Mouse (Mus musculus) lung, postnatal 10 days (tissue): ENCODE results near the gene Slc7a1.
"Not testable (repeated sequence)": the region's sequence is repeated elsewhere in the genome, so short reads cannot be mapped to it uniquely, and the experiment has no call there.

Experiments used
- DNase-seq: peaks from one replicate; pipeline ENCODE4 v3.0.0; 2021

Gene Slc7a1

DNA sequence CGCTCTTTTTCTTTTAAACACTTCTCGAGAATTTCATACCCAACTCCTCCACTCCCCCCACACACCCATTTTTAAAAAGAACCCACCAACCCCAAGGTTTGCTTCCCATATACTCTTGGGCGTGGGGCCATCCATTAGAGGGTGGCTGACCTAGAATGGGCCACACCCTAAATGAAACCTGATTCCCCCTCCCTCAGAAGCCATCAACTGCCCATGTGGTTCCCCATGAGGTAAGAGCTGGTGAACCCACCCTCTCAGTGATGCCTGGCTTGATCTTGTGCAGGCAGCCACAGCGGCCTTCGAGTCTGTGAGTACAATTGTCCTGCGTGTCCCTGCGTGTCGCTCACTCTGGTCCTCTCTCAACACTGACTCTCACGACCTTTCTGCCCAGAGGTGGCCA is 33.2 kb downstream of the Slc7a1 start:
- DNase-seq: no peak

GRCm38 (mm10) chr5:148363441-148364113 is 36.1 kb downstream of the Slc7a1 start:
- peak; percentile 57 for DNase-seq

GRCm38 (mm10) chr5:148362296-148362695 is 37.4 kb downstream of the Slc7a1 start:
- DNase-seq: no peak

- no peak for DNase-seq
Observed at GRCm38 (mm10) chr5:148361759-148362010, 38.0 kb downstream of the Slc7a1 start.

DNA sequence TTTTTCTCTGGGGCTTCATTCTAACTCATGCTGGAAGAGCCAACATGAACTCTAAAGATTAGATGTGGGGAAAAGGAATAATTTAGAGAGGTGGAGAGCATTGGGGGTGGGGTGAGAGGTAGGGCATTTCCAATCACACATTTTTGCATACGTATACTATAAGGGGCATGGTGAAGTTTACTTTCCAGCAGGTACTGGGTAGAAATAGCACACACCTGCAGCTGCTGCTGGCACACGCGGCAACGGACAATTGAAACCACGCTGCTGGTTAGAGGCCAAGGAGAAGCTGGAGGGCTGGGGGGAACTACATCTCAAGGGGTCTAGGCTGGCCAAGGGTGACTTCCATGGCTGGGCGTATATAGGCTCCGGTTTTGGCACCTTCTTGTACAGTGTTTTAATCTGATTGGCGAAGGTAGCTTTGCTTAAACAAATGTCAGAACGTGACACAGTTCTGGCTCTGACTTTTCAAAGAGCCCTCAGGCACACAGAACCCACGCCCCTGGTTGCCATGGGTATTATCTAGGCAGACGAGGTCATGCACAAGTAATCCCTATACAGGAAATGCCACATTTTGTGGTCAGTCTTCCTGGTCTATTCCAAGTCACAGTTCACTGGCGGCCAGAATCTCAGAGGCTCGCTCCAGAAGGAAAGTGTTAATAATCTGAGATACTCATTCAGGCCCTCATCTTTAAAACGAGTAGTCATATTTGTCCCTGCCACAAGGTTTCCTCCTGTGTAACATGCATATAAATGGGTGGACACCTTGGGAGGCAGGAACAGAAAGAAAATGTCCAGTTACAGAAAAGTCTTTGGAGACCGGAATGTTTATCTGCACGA is 38.6 kb downstream of the Slc7a1 start:
- peak; percentile 74 for DNase-seq

GRCm38 (mm10) chr5:148359131-148359530 is 40.6 kb downstream of the Slc7a1 start:
- DNase-seq: no peak

GRCm38 (mm10) chr5:148357168-148357567 is 42.5 kb downstream of the Slc7a1 start:
- DNase-seq: no peak

GRCm38 (mm10) chr5:148355822-148356221 is 43.9 kb downstream of the Slc7a1 start:
- no peak for DNase-seq

- no peak for DNase-seq
Observed at GRCm38 (mm10) chr5:148354536-148354935, 45.2 kb downstream of the Slc7a1 start.

DNA sequence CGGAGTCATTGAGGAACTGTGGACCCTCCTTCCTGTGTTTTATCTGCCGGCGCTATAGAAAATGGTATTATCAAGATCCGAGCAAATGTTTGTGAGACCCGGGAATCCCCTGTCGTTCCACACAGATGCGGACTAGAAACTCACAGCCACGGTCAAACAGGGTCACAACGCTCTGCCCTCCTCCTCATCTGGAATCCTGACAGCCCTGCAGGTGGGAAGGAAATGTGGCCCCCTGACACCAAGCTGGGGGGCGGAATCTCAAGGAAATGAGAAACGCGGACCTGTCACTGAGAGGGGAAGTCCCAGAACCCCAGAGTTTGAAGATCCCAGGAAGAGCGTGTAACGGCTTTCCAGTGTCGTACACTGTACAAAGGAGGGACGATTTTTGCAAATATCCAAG is 46.3 kb downstream of the Slc7a1 start:
- DNase-seq: no peak

DNA sequence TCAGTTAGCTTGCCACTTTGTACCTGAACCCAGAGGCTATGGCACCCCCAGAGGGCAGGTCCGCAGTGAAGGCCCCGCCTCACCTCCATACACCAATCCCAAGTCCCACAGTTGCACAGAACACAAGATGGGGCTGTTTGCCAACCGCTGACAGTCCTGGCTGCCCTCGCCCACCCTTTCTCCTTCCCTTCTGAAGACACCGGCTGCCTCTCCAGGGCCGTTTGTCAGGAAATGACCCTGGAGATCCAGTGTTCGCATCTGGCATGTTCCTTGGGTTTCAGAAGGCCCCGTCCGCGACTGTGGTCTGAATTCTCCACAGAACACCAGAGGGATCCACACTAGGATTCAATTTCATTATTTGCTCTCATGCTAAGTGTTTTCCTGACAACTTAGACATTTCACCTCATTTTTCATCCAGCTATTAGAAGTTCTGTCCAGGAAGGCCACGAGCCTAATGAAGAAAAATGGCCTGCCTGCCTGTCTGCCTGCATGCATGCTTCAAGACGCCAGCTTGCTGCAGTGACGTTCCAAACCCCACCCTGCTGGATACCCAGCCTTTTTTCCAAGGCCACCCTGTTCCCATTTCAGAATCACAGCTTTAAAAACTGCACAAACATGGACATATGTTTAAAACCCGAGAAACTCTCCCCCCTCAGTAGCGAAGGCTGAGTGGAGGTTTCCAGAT is 50.2 kb downstream of the Slc7a1 start:
- DNase-seq: peak; percentile 42

DNA sequence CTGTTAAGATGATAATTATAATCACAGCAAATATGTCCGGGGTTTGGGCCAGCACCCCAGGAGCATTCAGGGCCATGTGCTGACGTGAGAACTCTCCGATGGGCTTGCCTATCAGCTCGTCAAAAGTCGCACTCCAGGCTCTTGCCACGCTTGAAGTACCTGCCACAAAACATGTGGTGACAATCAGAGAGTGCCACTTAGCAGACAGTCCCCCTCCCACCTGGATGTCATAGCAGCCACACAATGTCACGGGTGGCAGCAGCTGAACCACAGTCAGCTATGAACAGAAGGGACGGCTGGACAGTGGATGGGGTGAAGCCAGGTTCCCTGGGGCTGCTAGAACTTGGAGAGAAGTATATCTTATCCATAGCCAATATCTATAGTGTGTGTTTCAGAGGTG is 51.6 kb downstream of the Slc7a1 start:
- no peak for DNase-seq

DNA sequence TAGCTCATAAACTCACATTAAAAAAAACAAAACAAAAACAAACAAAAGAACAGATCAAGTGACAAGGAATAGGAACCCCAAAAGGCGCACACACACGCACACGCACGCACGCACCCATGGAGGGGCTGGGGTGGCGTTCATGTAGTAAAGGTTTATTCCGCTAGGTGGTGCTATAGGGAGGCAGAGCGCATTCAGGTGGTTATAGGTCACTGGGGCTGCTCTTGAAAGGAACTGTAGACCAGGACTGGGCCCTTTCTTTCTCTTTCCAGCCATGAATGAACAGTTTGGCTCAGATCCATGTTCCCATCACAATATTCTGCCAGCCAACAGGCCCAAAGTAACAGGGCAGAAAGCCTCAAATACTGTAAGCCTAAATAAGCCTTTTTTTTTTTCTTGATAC is 53.2 kb downstream of the Slc7a1 start:
- DNase-seq: no peak

GRCm38 (mm10) chr5:148344374-148344773 is 55.3 kb downstream of the Slc7a1 start:
- no peak for DNase-seq

DNA sequence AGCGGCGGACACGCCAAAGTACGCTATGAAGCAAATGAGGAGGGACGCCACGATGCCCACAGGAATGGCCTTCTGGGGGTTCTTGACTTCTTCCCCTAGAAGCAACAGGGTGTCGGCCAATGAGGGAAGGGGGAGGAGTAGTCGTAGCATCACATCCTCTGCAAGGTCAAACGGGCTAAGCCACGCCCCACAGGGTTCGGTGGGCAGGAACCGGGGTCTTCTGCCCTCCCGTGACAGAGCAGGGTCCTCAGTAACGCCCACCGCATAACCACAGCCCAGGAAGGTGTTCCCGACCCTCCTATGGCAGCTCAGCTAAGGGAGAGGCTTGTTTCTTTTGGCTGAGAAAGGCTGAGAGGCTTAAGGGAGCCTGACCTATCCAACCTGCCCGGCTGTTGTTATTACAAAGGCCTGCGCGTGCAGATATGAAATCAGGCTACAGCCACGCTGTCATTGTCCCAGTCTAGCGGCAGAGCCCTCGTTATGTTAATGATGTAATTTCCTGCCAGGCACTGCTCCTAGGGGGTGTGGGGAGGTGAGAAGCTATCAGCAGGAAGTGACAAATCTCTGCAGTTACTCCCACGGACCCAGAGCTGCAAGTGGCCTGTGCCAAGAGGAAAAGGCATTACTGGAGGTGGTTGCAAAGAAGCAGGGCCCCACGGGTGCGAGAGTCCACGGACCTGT is 57.5 kb downstream of the Slc7a1 start:
- peak; percentile 70 for DNase-seq

GRCm38 (mm10) chr5:148339126-148339525 is 60.6 kb downstream of the Slc7a1 start:
- DNase-seq: no peak

DNA sequence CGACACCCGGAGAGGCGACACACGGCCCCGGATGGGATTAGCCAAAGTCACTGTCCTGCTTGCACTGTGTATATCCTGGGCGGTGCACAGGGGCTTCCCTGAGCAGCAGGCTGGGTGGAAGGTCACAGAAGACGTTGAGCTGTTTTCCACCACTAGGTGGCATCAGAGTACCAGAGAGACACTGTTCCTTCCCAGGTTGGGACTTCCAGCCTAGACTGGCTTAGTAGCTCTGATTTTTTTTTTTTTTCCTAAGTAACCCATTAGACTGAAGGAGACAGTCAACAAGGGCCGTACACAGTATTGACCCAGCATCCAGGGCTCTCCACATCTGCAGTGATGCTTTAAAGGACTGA is 67.1 kb downstream of the Slc7a1 start:
- DNase-seq: peak; percentile 90

GRCm38 (mm10) chr5:148331926-148332621 is 67.6 kb downstream of the Slc7a1 start:
- no peak for DNase-seq

DNA sequence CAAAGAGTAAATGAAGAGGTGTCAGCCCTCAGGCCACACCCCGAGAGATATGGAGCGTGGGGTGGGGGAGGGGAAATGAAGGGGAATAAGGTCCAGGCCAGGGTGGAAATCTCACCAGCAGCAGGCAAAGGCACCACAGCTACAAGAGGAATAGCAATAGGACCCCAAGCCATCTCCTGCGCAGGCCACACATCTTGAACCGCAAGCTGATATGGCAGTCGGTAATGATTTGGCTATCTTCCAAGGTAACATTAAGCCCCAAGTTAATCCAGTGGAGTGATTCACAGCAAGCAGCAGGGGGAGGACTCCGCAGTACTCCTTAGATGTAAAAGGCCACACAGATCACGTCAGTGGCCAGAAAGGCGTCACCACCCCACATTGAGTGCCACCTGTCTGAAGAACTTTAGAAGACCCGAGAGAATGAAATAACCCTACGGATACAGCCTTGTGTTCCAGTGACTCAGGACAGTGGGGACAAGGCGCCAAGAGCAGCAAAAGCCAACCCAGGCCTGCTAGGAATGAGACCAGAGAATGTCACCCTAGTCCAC is 68.4 kb downstream of the Slc7a1 start:
- DNase-seq: no peak

DNA sequence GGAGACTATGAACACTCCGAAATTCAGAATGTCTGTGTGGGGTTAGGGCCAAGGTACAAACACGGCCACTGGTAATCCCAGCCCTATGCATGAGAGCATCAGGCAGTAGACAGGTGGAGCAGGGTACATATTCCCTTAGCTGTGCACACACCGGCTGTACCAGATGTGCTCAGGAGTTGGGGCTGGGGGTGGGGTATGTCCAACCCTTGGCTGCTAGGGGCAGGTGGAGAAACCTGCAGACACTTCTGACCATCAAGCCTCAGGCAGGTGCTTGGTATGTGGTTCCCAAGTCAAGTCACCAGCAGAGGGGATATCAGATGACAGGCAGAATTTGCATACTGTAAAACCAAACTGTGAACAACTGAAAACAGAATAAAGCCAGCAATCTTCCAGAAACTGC is 70.7 kb downstream of the Slc7a1 start:
- no peak for DNase-seq

DNA sequence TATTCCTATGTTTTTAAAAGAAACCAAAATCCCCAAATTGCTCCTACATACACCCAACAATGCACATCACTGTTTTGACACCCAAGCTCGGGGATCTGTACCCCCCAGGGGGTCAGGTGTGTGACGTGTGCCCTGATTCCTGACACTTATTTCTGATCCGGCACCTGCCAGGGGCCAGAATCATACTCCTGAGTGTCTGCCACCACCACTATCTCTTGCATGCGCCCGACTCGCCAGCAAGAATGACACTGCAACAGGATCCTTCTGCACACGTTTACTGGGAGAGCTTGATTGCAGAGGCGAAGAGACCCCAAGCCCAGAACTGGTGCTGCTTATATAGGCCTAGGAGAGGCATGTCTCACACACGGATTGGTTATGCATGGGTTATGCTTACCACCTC is 73.4 kb downstream of the Slc7a1 start:
- DNase-seq: not testable (repeated sequence)

GRCm38 (mm10) chr5:148325317-148325885 is 74.3 kb downstream of the Slc7a1 start:
- peak; percentile 66 for DNase-seq
